8 mouse cellular contexts compared by ENCODE assay signal in the genomic region with DNA sequence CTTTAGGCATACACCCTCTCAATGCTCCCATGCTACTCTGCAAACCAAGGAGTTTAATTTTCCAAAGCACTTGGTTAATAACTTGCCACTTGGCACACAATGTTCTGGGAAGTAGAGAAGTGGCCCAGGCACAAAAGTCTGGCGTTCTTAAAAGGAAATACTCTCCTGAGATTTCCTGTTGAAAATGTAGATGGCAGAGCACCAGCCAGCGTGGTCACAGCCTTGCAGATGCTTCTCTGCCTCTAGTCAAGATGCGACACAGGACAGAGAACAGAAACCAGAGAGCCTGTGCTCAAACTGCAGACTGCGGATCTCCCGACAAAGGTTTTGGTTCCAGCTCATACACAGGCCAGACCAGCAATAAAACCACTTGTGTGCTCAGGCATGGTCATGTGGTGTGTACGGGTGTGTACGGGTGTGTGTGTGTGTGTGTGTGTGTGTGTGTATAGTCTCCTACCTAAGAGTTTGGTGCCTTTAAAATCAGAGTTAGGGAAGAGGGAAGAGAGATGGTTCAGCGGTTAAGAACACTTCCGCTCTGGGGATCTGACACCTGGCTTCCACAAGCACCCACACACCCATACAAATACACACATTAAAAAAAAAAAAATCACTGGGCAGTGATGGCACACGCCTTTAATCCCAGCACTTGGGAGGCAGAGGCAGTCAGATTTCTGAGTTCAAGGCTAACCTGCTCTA. TPM values are rescaled to one million over a fixed set of nuclear protein-coding genes. Genes with fewer than 3 reads are reported as not detected.
A peak's percentile ranks its signal among the peaks of the same experiment; 100 is the strongest.
DNase-seq lines count a peak whose midpoint lies in the region; ATAC-seq and TF ChIP-seq lines count a peak whose summit lies in the region.

No protein-coding gene starts in this region.

- no peak for TF ChIP-seq EP300 in ES-Bruce4 (IDR thresholded peaks at IDR 0.05; ENCODE audit: insufficient read depth, low read depth, low read length)
- no peak for TF ChIP-seq EP300 in liver, embryonic 14.5 days (IDR thresholded peaks at IDR 0.05; ENCODE audit: low read depth)

- H3K4me3 ChIP-seq in ES-Bruce4 (ENCODE audit: low read depth, low read length) = peak overlapping the region; percentile 22
- peak overlapping the region; percentile 83 for H3K4me3 ChIP-seq in heart, embryonic 16.5 days (ENCODE audit: low read length)
- H3K4me3 ChIP-seq in liver, embryonic 14.5 days (ENCODE audit: insufficient read depth in 1 of 2, low read depth in 2 of 2, low read length in 2 of 2) = no peak overlapping the region

- H3K36me3 ChIP-seq in ES-Bruce4 (ENCODE audit: control insufficient read depth, insufficient read depth, low read length, poor library complexity, severe bottlenecking) = no peaks in the 10 kb centered on the region
- H3K36me3 ChIP-seq in heart, embryonic 16.5 days (ENCODE audit: control insufficient read depth, insufficient read depth) = peaks cover 3% of the 10 kb centered on the region; the same call in 1 of the 2 replicates
- H3K36me3 ChIP-seq in liver, embryonic 14.5 days (replicated peaks; ENCODE audit: control insufficient read depth, insufficient read depth, low read depth) = no peaks in the 10 kb centered on the region; the same call in 1 of the 2 replicates

- peak; percentile 40 for DNase-seq in CD4-positive, CD25-positive, alpha-beta regulatory T cell, adult 2 months (ENCODE audit: low read depth, low spot score)
- no peak for DNase-seq in liver, embryonic 14.5 days (ENCODE audit: low read depth in 3 of 3, low spot score in 3 of 3)
- DNase-seq in spleen, postnatal 36 days (ENCODE audit: low spot score in 2 of 2) = peak; percentile 64 to 69
- DNase-seq in gastrocnemius, adult 8-10 months (ENCODE audit: low spot score in 2 of 2) = no peak

- TF ChIP-seq CTCF in ES-Bruce4 (IDR thresholded peaks at IDR 0.05; ENCODE audit: low read depth, low read length) = no peak
- no peak for TF ChIP-seq CTCF in liver, embryonic 14.5 days (IDR thresholded peaks at IDR 0.05; ENCODE audit: low read depth)

- no peaks in the 10 kb centered on the region for H3K4me1 ChIP-seq in ES-Bruce4 (ENCODE audit: control insufficient read depth, insufficient read depth, low read length)
- peaks cover 28% of the 10 kb centered on the region for H3K4me1 ChIP-seq in heart, embryonic 16.5 days (ENCODE audit: control insufficient read depth, insufficient read depth, low read length)
- peaks cover 45 to 57% of the 10 kb centered on the region in 2 experiments for H3K4me1 ChIP-seq in liver, embryonic 14.5 days (replicated peaks; ENCODE audit: control insufficient read depth in 2 of 2, insufficient read depth in 2 of 2, low read length in 1 of 2)

- WGBS in heart, embryonic 16.5 days = 71% methylated on average over 10 of the region's 10 CpGs
- WGBS in liver, embryonic 14.5 days (ENCODE audit: insufficient replicate concordance) = 68% methylated on average over 10 of the region's 10 CpGs

- H3K27ac ChIP-seq in ES-Bruce4 (ENCODE audit: insufficient read depth, low read length) = no peak overlapping the region
- peak overlapping the region; percentile 41 for H3K27ac ChIP-seq in heart, embryonic 16.5 days (ENCODE audit: low read length)
- H3K27ac ChIP-seq in liver, embryonic 14.5 days = peak overlapping the region; percentile 7

- no peak for ATAC-seq in CD4-positive, CD25-positive, alpha-beta regulatory T cell, adult 4 months
- 0 out of 2 replicates have a peak, but pooled peaks have one; percentile 0 for ATAC-seq in heart, embryonic 16.5 days (replicated peaks; ENCODE audit: extremely low read depth, insufficient read depth, low FRiP score)
- no peak for ATAC-seq in liver, embryonic 14.5 days (ENCODE audit: insufficient read depth)
- no peak for ATAC-seq in monocyte, adult 5-6 weeks (replicated peaks; ENCODE audit: insufficient number of reproducible peaks, low FRiP score, low TSS enrichment, poor library complexity, severe bottlenecking)

- H3K4me2 ChIP-seq in heart, embryonic 16.5 days (ENCODE audit: low read depth, low read length) = peak overlapping the region; percentile 99
- peak overlapping the region; percentile 86 for H3K4me2 ChIP-seq in liver, embryonic 14.5 days (ENCODE audit: low read depth)

- H3K27me3 ChIP-seq in ES-Bruce4 (ENCODE audit: control insufficient read depth, insufficient read depth, low read length, poor library complexity, severe bottlenecking) = no peaks in the 10 kb centered on the region
- no peaks in the 10 kb centered on the region for H3K27me3 ChIP-seq in heart, embryonic 16.5 days (ENCODE audit: control insufficient read depth, insufficient read depth, low read length)
- H3K27me3 ChIP-seq in liver, embryonic 14.5 days (ENCODE audit: control insufficient read depth, insufficient read depth, low read length) = no peaks in the 10 kb centered on the region

- peak overlapping the region; percentile 43; the same call in 1 of the 2 replicates for H3K9ac ChIP-seq in ES-Bruce4 (ENCODE audit: low read depth, poor library complexity, severe bottlenecking)
- H3K9ac ChIP-seq in heart, embryonic 16.5 days (ENCODE audit: low read length) = peak overlapping the region; percentile 84
- H3K9ac ChIP-seq in liver, embryonic 14.5 days (replicated peaks) = no peak overlapping the region

- no peaks in the 10 kb centered on the region for H3K9me3 ChIP-seq in ES-Bruce4 (replicated peaks; ENCODE audit: control insufficient read depth, insufficient read depth, low read length, poor library complexity, severe bottlenecking)
- no peaks in the 10 kb centered on the region for H3K9me3 ChIP-seq in heart, embryonic 16.5 days (replicated peaks; ENCODE audit: control insufficient read depth, low read length)
- no peaks in the 10 kb centered on the region for H3K9me3 ChIP-seq in liver, embryonic 14.5 days (ENCODE audit: control insufficient read depth, low read length)

- TF ChIP-seq POLR2A in ES-Bruce4 (IDR thresholded peaks at IDR 0.05; ENCODE audit: insufficient read depth, low read length) = no peak

RNA-seq across cellular contexts. Expression of a gene that starts 0.7 kb away (rescaled TPM):
- 1 to 10 TPM; 6.3 to 9.9 TPM for polyA plus RNA-seq in CD4-positive, CD25-positive, alpha-beta regulatory T cell, adult 4 months (2017; shearing (Covaris generic))
- 4.9 and 8.4 TPM in 2 replicates for polyA plus RNA-seq in ES-Bruce4 (2011; ENCODE audit: insufficient read depth, insufficient read length, low read depth, missing spikeins)
- polyA plus RNA-seq in heart, embryonic 16.5 days (2015; fragmentation: Nextera tagmentation; extraction: Ambion mirVana) = 3.5 and 4.5 TPM in 2 replicates
- polyA plus RNA-seq in liver, embryonic 14.5 days (2012; rRNA removed) = 15.3 and 16.4 TPM in 2 replicates
- 14.6 and 15.8 TPM in 2 replicates for polyA plus RNA-seq in liver, embryonic 14.5 days (2014; fragmentation: Nextera tagmentation; extraction: Ambion mirVana)
- total RNA-seq in gastrocnemius, adult 8-10 months (2022) = 1 to 10 TPM; 5.2 to 7.0 (median 6.2) TPM
- 15.9 to 17.9 TPM (median 16.5 TPM) in 3 replicates for total RNA-seq in monocyte, adult 5-6 weeks (2017)

RNA-seq across cellular contexts. Expression of a gene that starts 6.3 kb away (rescaled TPM):
- 1 to 10 TPM; 8.8 to 9.0 TPM for polyA plus RNA-seq in CD4-positive, CD25-positive, alpha-beta regulatory T cell, adult 4 months (2017; shearing (Covaris generic))
- polyA plus RNA-seq in ES-Bruce4 (2011; ENCODE audit: insufficient read depth, insufficient read length, low read depth, missing spikeins) = 3.6 and 6.8 TPM in 2 replicates
- 11.2 and 12.1 TPM in 2 replicates for polyA plus RNA-seq in heart, embryonic 16.5 days (2015; fragmentation: Nextera tagmentation; extraction: Ambion mirVana)
- polyA plus RNA-seq in liver, embryonic 14.5 days (2012; rRNA removed) = 7.3 and 8.2 TPM in 2 replicates
- polyA plus RNA-seq in liver, embryonic 14.5 days (2014; fragmentation: Nextera tagmentation; extraction: Ambion mirVana) = 11.9 and 13.0 TPM in 2 replicates
- total RNA-seq in gastrocnemius, adult 8-10 months (2022) = 1 to 10 TPM; 1.9 to 2.9 (median 2.4) TPM
- total RNA-seq in monocyte, adult 5-6 weeks (2017) = 1.0 to 8.1 TPM (median 1.3 TPM) in 3 replicates

RNA-seq across cellular contexts. Expression of a gene that starts 15.8 kb away (rescaled TPM):
- polyA plus RNA-seq in CD4-positive, CD25-positive, alpha-beta regulatory T cell, adult 4 months (2017; shearing (Covaris generic)) = under 1 TPM in 1 of 2 experiments, not detected in 1; 0.32 TPM
- not detected in 2 replicates for polyA plus RNA-seq in ES-Bruce4 (2011; ENCODE audit: insufficient read depth, insufficient read length, low read depth, missing spikeins)
- polyA plus RNA-seq in heart, embryonic 16.5 days (2015; fragmentation: Nextera tagmentation; extraction: Ambion mirVana) = 0.39 and 0.75 TPM in 2 replicates
- polyA plus RNA-seq in liver, embryonic 14.5 days (2012; rRNA removed) = 474 and 506 TPM in 2 replicates
- 304 and 336 TPM in 2 replicates for polyA plus RNA-seq in liver, embryonic 14.5 days (2014; fragmentation: Nextera tagmentation; extraction: Ambion mirVana)
- total RNA-seq in gastrocnemius, adult 8-10 months (2022) = under 1 TPM in 1 of 4 experiments, not detected in 3; 0.38 TPM
- total RNA-seq in monocyte, adult 5-6 weeks (2017) = 0.19 TPM in 1 of 3 replicates, not detected in the others

RNA-seq across cellular contexts. Expression of a gene that starts 31.4 kb away (rescaled TPM):
- 10 to 100 TPM; 37.0 to 42.3 TPM for polyA plus RNA-seq in CD4-positive, CD25-positive, alpha-beta regulatory T cell, adult 4 months (2017; shearing (Covaris generic))
- polyA plus RNA-seq in ES-Bruce4 (2011; ENCODE audit: insufficient read depth, insufficient read length, low read depth, missing spikeins) = 210 and 212 TPM in 2 replicates
- polyA plus RNA-seq in heart, embryonic 16.5 days (2015; fragmentation: Nextera tagmentation; extraction: Ambion mirVana) = 31.4 and 34.1 TPM in 2 replicates
- 34.2 and 38.1 TPM in 2 replicates for polyA plus RNA-seq in liver, embryonic 14.5 days (2012; rRNA removed)
- polyA plus RNA-seq in liver, embryonic 14.5 days (2014; fragmentation: Nextera tagmentation; extraction: Ambion mirVana) = 34.2 and 42.2 TPM in 2 replicates
- total RNA-seq in gastrocnemius, adult 8-10 months (2022) = 10 to 100 TPM; 73.7 to 90.1 (median 78.3) TPM
- total RNA-seq in monocyte, adult 5-6 weeks (2017) = 65.5 to 114 TPM (median 72.0 TPM) in 3 replicates

RNA-seq across cellular contexts. Expression of a gene that starts 32.7 kb away (rescaled TPM):
- 1 to 10 TPM; 3.4 to 6.9 TPM for polyA plus RNA-seq in CD4-positive, CD25-positive, alpha-beta regulatory T cell, adult 4 months (2017; shearing (Covaris generic))
- 4.9 and 6.0 TPM in 2 replicates for polyA plus RNA-seq in ES-Bruce4 (2011; ENCODE audit: insufficient read depth, insufficient read length, low read depth, missing spikeins)
- 37.4 and 40.1 TPM in 2 replicates for polyA plus RNA-seq in heart, embryonic 16.5 days (2015; fragmentation: Nextera tagmentation; extraction: Ambion mirVana)
- 104 and 128 TPM in 2 replicates for polyA plus RNA-seq in liver, embryonic 14.5 days (2012; rRNA removed)
- 145 and 166 TPM in 2 replicates for polyA plus RNA-seq in liver, embryonic 14.5 days (2014; fragmentation: Nextera tagmentation; extraction: Ambion mirVana)
- 10 to 100 TPM; 21.1 to 74.1 (median 37.8) TPM for total RNA-seq in gastrocnemius, adult 8-10 months (2022)
- not detected in 3 replicates for total RNA-seq in monocyte, adult 5-6 weeks (2017)

Comparison
In these comparisons a context has a peak if more than half of its experiments do, and no peak if none do; other contexts are left out.
1. DNase-seq: peak in CD4-positive, CD25-positive, alpha-beta regulatory T cell, adult 2 months (single experiment) and spleen, postnatal 36 days (2 of 2); none in liver, embryonic 14.5 days (0 of 3) and gastrocnemius, adult 8-10 months (0 of 2).
2. H3K4me3 ChIP-seq: peak in ES-Bruce4 (single experiment) and heart, embryonic 16.5 days (single experiment); none in liver, embryonic 14.5 days (0 of 2).
3. RNA of a gene that starts 15.8 kb away (polyA plus RNA-seq): 304 to 506 TPM in liver, embryonic 14.5 days; 0.39 to 0.75 TPM in heart, embryonic 16.5 days, 0.32 TPM in CD4-positive, CD25-positive, alpha-beta regulatory T cell, adult 4 months and not detected in ES-Bruce4; every median in the first group is over 100 times any median in the second.